Mouse (Mus musculus): ENCODE results near the gene Gpbp1l1.

The Gpbp1l1 gene

DNA sequence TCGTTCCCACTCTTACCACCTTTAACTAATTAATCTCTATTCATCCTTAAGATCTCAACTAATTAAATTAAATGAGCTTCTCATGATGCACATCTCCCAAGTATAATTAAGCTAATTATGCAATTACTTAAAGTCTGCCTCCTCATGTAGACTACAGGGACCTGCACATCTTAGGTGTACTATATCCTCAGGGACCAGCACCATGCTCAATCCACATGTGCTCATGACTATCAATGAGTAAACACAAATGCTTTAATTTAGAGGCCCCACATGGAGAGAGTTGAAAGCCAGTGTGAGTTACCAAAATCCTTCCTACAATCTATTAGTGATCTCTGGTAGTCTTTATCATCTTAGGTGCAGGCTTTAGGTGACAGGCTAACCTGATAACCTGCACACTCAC, 77.7 kb downstream of the Gpbp1l1 start:
- no peak for DNase-seq (ENCODE audit: low spot score in 2 of 2)

- DNase-seq (ENCODE audit: low spot score in 2 of 2) = no peak
These were observed 81.4 kb downstream of the Gpbp1l1 start for GRCm38 (mm10) chr4:116638821-116639220.

GRCm38 (mm10) chr4:116642071-116642470, 84.6 kb downstream of the Gpbp1l1 start:
- DNase-seq (ENCODE audit: low spot score in 2 of 2) = no peak

Measured in urinary bladder, postnatal 4 days (tissue).